Mouse (Mus musculus) adrenal gland, postnatal 10 days (tissue): ENCODE results near the gene Spata5. TPM values are rescaled to one million over a fixed set of nuclear protein-coding genes. Genes with fewer than 3 reads are reported as not detected.

Experiments used
- DNase-seq: peaks from one replicate; pipeline ENCODE4 v3.0.0; 2021; ENCODE audit warnings: mixed read lengths
- total RNA-seq, 2 experiments: library from RNA; stranded (reverse); gene quantifications; 2 replicates each; pipeline ENCODE4 v1.2.3; 2021

The Spata5 gene
- total RNA-seq, 2 experiments from 2014 or later: 21.5 to 27.7 TPM

DNA sequence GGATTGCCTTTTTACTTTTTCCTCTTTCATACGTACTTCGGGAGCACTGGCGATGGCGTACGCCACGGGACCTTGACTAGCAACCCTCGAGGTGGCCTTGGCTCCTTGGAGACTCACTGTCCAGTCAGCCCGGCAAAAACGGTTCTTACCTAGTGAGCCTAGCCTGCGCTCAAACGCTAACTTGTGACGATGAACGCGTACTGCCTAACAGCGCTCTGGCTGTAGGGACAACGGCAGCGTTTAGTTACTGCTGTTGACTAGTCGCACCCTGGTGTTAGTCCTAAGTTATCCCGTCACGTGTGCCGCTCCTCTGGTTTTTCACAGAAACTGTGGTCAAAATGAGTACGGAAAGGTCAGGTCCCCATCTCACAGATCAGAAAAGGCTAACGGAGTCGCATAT, 945 bp downstream of the Spata5 start:
- DNase-seq: peak; percentile 60

- DNase-seq: no peak
Observed at GRCm38 (mm10) chr3:37421179-37421578, 1.5 kb downstream of the Spata5 start.

- no peak for DNase-seq
Observed at GRCm38 (mm10) chr3:37426069-37426468, 6.4 kb downstream of the Spata5 start.

- no peak for DNase-seq
Observed at GRCm38 (mm10) chr3:37430359-37430758, 10.7 kb downstream of the Spata5 start.

DNA sequence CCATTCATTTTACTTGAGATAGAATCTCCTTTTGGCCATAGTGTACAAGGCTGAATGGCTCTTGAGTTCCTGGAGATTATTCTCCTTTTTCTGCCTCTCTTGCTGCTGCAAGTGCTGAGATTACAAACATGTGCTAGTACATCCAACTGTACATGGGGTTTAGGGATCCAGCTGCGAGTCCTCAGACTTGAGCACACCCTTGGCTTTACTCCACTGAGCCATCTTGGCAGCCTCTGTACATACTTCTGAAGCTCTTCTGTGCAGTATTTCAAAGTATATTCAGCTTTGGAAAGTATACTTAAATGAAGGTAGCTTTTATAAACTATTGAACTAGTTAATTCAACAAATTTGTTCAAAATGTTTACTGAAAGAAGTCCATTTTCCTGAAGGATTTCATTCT, 20.1 kb downstream of the Spata5 start:
- no peak for DNase-seq

- no peak for DNase-seq
Observed at GRCm38 (mm10) chr3:37443409-37443808, 23.7 kb downstream of the Spata5 start.

DNA sequence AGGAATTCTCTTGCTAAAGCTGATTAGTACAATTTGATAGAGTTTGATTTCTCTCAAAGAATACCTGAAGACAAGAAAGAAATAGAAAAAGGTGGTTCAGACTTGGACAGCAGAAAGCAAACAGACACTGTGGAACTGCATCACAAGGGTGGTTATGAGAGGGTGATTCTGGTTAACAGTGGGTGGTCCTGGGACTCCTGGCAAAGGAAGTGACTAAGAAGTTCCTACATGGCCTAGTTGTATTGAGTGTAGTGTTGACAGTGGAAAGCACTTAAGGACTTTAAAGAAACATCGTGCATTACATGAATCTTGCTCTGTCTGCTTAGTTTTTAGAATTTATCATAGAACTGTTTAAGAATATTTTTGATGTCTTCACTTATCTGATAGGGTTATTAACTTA, 36.3 kb downstream of the Spata5 start:
- no peak for DNase-seq

- DNase-seq: no peak
Observed at GRCm38 (mm10) chr3:37468170-37468569, 48.5 kb downstream of the Spata5 start.

DNA sequence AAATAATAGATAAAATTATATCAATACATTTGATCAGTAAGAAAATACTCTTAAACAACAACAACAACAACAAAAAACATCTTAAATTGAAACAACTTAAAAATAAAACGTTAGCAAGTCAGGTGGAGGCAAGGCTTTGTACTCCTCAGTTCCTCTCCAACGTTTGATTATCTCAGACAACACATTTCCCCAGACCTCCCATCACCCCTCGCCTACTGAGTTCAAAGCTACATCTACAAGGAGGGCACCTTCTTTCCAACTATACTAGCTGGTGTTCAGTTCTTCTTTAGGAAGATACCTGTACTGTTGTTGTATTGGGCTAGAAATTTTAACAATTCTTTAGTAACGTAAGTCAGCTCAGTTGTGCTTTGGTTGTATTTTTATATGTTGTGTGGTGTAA, 49.7 kb downstream of the Spata5 start:
- no peak for DNase-seq

DNA sequence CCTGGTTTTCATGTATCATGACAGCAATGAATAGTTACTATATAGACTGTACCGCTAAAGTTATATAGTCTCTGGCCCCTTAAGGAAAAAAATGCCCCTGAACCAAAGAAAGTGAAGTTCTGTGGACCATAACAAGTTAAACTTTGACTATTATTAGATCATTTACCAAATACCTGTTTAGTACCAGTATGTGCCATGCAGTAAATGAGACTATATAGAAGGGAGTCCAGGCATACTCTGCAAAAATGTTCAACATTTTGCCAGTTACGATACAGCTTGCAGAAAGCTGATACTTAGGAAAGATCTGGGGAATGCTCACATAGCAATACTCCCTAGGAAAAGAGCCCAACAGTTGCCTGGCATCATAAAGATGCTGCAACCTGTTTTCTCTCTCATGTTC, 51.2 kb downstream of the Spata5 start:
- DNase-seq: no peak

- peak; percentile 41 for DNase-seq
Observed at GRCm38 (mm10) chr3:37472461-37472860, 52.8 kb downstream of the Spata5 start.

DNA sequence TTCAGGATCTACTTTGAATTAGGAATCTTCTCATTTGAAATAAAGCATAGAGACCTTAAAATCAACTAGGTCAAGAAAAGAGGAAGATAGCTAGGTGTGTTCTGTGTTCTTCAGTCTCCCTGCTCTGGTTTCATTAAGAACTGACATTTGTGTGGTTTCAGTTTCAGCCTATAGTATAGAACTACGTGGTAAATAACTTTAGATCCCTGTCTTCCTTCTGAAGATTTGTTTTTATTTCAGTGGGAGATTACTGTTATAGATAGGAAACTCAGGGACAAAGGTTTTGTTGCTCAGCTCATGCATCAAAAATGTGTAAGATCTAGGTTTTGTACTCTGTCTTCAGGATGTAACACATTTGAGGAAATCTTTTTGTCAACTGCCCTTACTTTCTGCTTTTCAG, 56.8 kb downstream of the Spata5 start:
- no peak for DNase-seq

DNA sequence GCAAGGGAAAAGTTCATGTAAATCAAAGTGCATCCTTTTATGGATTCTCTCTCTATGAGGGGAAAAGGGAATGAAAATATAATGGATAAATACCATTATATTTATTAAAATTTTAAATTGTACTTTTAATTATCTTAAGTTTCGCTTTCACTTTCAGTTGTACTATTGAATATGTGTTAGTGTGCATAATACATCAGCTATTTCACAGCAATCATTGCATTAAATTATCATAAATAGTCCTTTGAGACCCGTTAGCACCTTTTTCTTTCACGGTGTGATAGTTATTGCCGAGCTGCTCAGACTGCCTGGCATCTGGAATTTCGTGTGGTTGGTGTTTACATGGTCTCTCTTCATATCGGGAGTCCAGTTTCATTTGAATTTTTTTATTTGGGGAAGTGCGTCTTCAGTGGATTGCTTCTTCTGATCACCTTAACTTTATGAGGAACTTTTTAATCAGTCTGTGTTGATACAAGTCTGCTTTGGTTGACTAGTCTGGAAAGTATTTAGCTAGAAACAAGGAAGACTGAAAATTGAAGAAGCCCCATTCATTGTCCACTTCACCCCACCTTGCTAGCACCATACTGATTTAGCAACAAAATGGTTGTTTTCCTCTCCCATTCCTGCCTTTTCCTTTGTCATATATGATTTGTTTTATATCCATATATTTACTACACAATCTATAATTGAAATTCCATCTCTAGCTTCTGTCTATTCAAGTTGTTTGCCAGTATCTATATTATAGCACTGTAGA, 57.9 kb downstream of the Spata5 start:
- DNase-seq: no peak

DNA sequence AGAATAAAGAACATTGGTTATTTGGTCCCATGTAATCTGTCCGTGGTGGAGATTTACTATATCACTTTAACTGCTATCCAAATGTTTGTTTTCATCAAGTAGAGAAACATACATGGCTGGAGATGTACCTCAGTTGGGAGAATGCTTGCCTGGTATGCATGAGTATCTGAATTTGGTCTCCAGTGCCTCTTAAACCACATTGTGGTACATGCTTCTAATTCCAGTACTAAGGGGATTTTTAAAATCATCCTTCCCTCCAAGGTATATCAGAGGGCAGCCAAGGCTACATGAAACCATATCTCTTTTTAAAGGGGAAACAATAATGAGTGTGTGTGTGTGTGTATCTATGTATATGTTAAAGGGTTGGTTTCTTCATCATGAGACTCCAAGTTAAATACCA, 60.1 kb downstream of the Spata5 start:
- DNase-seq: no peak

DNA sequence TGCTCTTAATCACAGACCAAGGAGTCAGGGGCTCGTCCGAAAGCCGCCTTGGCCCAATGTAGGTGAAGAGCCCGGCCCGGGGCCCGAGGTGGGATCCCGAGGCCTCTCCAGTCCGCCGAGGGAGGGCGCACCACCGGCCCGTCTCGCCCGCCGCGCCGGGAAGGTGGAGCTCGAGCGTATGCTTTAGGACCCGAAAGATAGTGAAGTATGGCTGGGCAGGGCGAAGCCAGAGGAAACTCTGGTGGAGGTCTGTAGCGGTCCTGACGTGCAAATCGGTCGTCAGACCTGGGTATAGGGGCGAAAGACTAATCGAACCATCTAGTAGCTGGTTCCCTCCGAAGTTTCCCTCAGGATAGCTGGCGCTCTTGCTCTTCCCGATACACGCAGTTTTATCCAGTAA, 61.6 kb downstream of the Spata5 start:
- DNase-seq: no peak

DNA sequence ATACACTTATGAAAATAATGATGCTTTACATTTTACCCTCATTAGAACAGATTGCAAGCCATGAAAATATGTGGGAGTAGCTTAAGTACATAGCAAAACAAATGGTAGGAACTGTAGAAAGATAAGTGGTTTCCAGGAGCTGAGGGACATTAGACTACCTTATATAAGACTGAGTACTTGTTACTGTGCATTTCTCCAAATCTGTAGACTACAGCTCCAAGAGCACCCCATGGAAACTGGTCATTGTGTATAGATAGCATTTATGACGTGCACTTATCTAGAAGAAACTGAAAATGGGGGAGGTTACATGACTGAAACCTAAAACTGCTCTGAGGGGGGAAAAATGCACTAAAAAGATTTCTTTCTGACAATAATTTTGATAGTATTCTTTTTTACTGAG, 63.0 kb downstream of the Spata5 start:
- no peak for DNase-seq

DNA sequence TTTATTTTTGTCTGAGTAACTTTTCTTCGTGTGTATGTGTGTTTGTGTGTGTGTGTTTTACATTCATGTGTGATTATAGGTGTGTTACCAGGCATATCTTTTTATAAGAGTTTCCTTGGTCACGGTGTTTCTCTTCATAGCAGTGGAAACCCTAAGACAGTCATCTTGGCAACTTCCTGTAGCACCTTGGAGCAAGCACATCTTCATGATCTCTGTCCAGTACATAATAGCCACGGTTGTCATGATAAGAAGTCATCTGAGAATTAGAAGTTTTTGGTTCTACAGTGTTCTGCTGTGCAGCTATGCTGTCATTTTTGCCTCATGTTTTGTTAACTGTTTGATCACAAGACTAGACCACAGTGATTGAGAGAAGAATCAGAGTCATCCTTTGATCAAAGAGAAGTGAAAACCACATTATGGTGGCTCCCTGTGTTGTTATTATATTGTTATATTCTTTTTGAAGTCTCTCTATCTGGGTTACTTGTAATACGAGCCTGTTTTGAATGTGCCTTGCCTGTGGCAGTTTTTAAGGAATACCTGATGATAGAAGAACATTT, 64.1 kb downstream of the Spata5 start:
- DNase-seq: no peak

GRCm38 (mm10) chr3:37487639-37488038, 67.9 kb downstream of the Spata5 start:
- no peak for DNase-seq

DNA sequence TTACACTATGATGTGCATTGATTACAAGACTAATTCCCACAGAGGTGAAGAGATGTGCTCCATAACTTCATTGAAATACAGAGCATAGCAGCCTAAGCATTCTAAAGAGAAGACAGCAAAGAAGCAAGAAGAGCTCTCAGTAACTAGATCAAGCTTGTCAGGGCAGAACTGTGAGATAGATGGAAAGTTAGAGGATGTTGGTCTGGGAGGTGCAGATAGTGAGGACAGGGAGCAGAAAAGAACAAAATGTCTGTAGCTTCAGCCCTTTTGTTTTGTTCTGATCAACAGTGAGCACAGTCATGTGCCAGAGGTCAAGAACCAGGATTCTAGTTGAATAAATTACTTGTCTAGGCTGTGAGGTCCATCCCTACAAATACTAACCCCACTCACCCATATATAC, 68.5 kb downstream of the Spata5 start:
- no peak for DNase-seq

DNA sequence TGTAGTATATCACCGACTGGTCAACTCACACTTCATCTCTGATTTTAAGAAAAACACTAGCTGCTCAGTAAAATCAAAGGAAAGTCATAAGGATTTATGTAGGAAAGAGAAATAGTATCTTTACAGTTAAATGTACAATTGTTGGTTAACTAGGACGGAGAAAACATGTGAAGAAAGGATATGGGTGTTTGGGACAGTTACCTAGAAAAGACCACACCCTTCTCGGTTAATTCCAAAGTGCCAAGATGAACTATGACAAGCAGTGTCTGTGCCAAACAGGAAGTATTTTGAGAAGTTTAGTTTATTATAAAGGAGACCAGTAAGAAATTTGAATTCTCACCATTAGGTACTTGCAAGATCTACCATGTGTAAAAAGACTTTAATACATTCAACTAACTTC, 70.3 kb downstream of the Spata5 start:
- DNase-seq: no peak

- DNase-seq: no peak
Observed at GRCm38 (mm10) chr3:37500939-37501338, 81.2 kb downstream of the Spata5 start.

- no peak for DNase-seq
Observed at GRCm38 (mm10) chr3:37502552-37502951, 82.9 kb downstream of the Spata5 start.

DNA sequence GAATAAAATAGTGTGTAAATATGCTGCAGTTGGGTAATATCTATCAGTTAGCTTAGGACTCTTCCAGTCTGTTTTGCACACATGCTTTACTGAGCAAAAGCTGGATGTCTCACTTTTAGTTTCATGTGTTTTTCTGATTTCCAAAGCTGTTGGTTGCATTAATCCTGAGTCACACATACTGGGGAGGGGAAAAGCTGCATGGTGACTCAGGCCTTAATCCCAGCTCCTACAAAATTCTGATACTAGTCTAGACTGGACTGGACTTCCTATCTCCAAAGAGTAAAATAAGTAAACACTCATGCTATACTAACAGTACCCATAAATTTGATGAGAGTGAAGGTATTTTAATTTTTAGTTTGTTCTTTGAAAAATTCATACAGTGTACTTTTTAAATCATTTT, 84.2 kb downstream of the Spata5 start:
- no peak for DNase-seq
